Mouse (Mus musculus): ENCODE results near the gene Carmil1. TPM values are rescaled to one million over a fixed set of nuclear protein-coding genes. Genes with fewer than 3 reads are reported as not detected.

Carmil1 gene
- total and polyA plus RNA-seq, 2 experiments = 2.9 to 7.7 TPM

GRCm38 (mm10) chr13:24236736-24237135, 43.9 kb downstream of the Carmil1 start:
- no peak overlapping the region for H3K4me3 ChIP-seq (ENCODE audit: insufficient read depth, low read depth, low read length)
- no peak for TF ChIP-seq CTCF (IDR thresholded peaks at IDR 0.05; ENCODE audit: low read depth, low read length)
- no peak for TF ChIP-seq POLR2A (IDR thresholded peaks at IDR 0.05; ENCODE audit: extremely low read depth, insufficient read depth, low read length)
- peaks cover 7% of the 10 kb centered on the region; the same call in 1 of the 2 replicates for H3K79me2 ChIP-seq (ENCODE audit: control insufficient read depth, insufficient read depth, low read length)
- no peak for DNase-seq (ENCODE audit: extremely low read depth, low read depth, low spot score)
- no peaks in the 10 kb centered on the region for H3K4me1 ChIP-seq (ENCODE audit: control insufficient read depth, insufficient read depth, low read length)
- H3K36me3 ChIP-seq (ENCODE audit: control insufficient read depth, insufficient read depth, low read length) = no peaks in the 10 kb centered on the region
- no peak overlapping the region for H3K9ac ChIP-seq (ENCODE audit: low read depth, low read length)
- WGBS = 92% methylated on average over 4 of the region's 4 CpGs
- H3K27ac ChIP-seq (replicated peaks; ENCODE audit: insufficient read depth, low read depth, low read length) = no peak overlapping the region
- no peaks in the 10 kb centered on the region for H3K27me3 ChIP-seq (ENCODE audit: control insufficient read depth, insufficient read depth, low read length)

GRCm38 (mm10) chr13:24232750-24233149, 47.8 kb downstream of the Carmil1 start:
- no peak overlapping the region for H3K4me3 ChIP-seq (ENCODE audit: insufficient read depth, low read depth, low read length)
- peaks cover 7% of the 10 kb centered on the region; the same call in 1 of the 2 replicates for H3K79me2 ChIP-seq (ENCODE audit: control insufficient read depth, insufficient read depth, low read length)
- H3K4me1 ChIP-seq (ENCODE audit: control insufficient read depth, insufficient read depth, low read length) = no peaks in the 10 kb centered on the region
- no peak overlapping the region for H3K9ac ChIP-seq (ENCODE audit: low read depth, low read length)
- no peaks in the 10 kb centered on the region; the same call in 1 of the 2 replicates for H3K27me3 ChIP-seq (ENCODE audit: control insufficient read depth, insufficient read depth, low read length)
- no peak overlapping the region for H3K27ac ChIP-seq (replicated peaks; ENCODE audit: insufficient read depth, low read depth, low read length)
- no peak for DNase-seq (ENCODE audit: extremely low read depth, low read depth, low spot score)
- TF ChIP-seq POLR2A (IDR thresholded peaks at IDR 0.05; ENCODE audit: extremely low read depth, insufficient read depth, low read length) = no peak
- no peak for TF ChIP-seq CTCF (IDR thresholded peaks at IDR 0.05; ENCODE audit: low read depth, low read length)
- H3K36me3 ChIP-seq (ENCODE audit: control insufficient read depth, insufficient read depth, low read length) = peaks cover 2% of the 10 kb centered on the region; the same call in 1 of the 2 replicates
- WGBS = 79% methylated on average over 6 of the region's 6 CpGs

- H3K4me1 ChIP-seq (ENCODE audit: control insufficient read depth, insufficient read depth, low read length) = no peaks in the 10 kb centered on the region
- no peak for TF ChIP-seq POLR2A (IDR thresholded peaks at IDR 0.05; ENCODE audit: extremely low read depth, insufficient read depth, low read length)
- no peak for TF ChIP-seq CTCF (IDR thresholded peaks at IDR 0.05; ENCODE audit: low read depth, low read length)
- no peak overlapping the region for H3K27ac ChIP-seq (replicated peaks; ENCODE audit: insufficient read depth, low read depth, low read length)
- H3K79me2 ChIP-seq (ENCODE audit: control insufficient read depth, insufficient read depth, low read length) = peaks cover 2% of the 10 kb centered on the region; the same call in 1 of the 2 replicates
- WGBS = 93% methylated on average over 10 of the region's 10 CpGs
- H3K27me3 ChIP-seq (ENCODE audit: control insufficient read depth, insufficient read depth, low read length) = no peaks in the 10 kb centered on the region; the same call in 1 of the 2 replicates
- no peak overlapping the region for H3K9ac ChIP-seq (ENCODE audit: low read depth, low read length)
- peaks cover 2% of the 10 kb centered on the region; the same call in 1 of the 2 replicates for H3K36me3 ChIP-seq (ENCODE audit: control insufficient read depth, insufficient read depth, low read length)
- no peak for DNase-seq (ENCODE audit: extremely low read depth, low read depth, low spot score)
- H3K4me3 ChIP-seq (ENCODE audit: insufficient read depth, low read depth, low read length) = no peak overlapping the region
Measured at GRCm38 (mm10) chr13:24231746-24232483, 48.7 kb downstream of the Carmil1 start.

GRCm38 (mm10) chr13:24231146-24231545, 49.4 kb downstream of the Carmil1 start:
- no peak for DNase-seq (ENCODE audit: extremely low read depth, low read depth, low spot score)
- H3K27me3 ChIP-seq (ENCODE audit: control insufficient read depth, insufficient read depth, low read length) = no peaks in the 10 kb centered on the region; the same call in 1 of the 2 replicates
- TF ChIP-seq CTCF (IDR thresholded peaks at IDR 0.05; ENCODE audit: low read depth, low read length) (no peak), POLR2A (IDR thresholded peaks at IDR 0.05; ENCODE audit: extremely low read depth, insufficient read depth, low read length) (no peak)
- peaks cover 2% of the 10 kb centered on the region; the same call in 1 of the 2 replicates for H3K79me2 ChIP-seq (ENCODE audit: control insufficient read depth, insufficient read depth, low read length)
- WGBS = 89% methylated on average over 2 of the region's 2 CpGs
- no peak overlapping the region for H3K9ac ChIP-seq (ENCODE audit: low read depth, low read length)
- H3K27ac ChIP-seq (replicated peaks; ENCODE audit: insufficient read depth, low read depth, low read length) = no peak overlapping the region
- H3K4me1 ChIP-seq (ENCODE audit: control insufficient read depth, insufficient read depth, low read length) = no peaks in the 10 kb centered on the region
- H3K36me3 ChIP-seq (ENCODE audit: control insufficient read depth, insufficient read depth, low read length) = peaks cover 2% of the 10 kb centered on the region; the same call in 1 of the 2 replicates
- H3K4me3 ChIP-seq (ENCODE audit: insufficient read depth, low read depth, low read length) = no peak overlapping the region

GRCm38 (mm10) chr13:24230541-24231095, 50.0 kb downstream of the Carmil1 start:
- Histone ChIP-seq H3K27me3 (ENCODE audit: control insufficient read depth, insufficient read depth, low read length) (no peaks in the 10 kb centered on the region; the same call in 1 of the 2 replicates), H3K27ac (replicated peaks; ENCODE audit: insufficient read depth, low read depth, low read length) (no peak overlapping the region), H3K4me3 (ENCODE audit: insufficient read depth, low read depth, low read length) (no peak overlapping the region), H3K36me3 (ENCODE audit: control insufficient read depth, insufficient read depth, low read length) (peaks cover 2% of the 10 kb centered on the region; the same call in 1 of the 2 replicates), H3K9ac (ENCODE audit: low read depth, low read length) (no peak overlapping the region), H3K79me2 (ENCODE audit: control insufficient read depth, insufficient read depth, low read length) (no peaks in the 10 kb centered on the region; the same call in 1 of the 2 replicates), H3K4me1 (ENCODE audit: control insufficient read depth, insufficient read depth, low read length) (no peaks in the 10 kb centered on the region)
- TF ChIP-seq CTCF (IDR thresholded peaks at IDR 0.05; ENCODE audit: low read depth, low read length) (no peak), POLR2A (IDR thresholded peaks at IDR 0.05; ENCODE audit: extremely low read depth, insufficient read depth, low read length) (no peak)
- 86% methylated on average over 4 of the region's 4 CpGs for WGBS
- no peak for DNase-seq (ENCODE audit: extremely low read depth, low read depth, low spot score)

Measured in liver, adult 2 months (tissue).